Comparison of ENCODE assay signal across 9 mouse cellular contexts in the genomic region with DNA sequence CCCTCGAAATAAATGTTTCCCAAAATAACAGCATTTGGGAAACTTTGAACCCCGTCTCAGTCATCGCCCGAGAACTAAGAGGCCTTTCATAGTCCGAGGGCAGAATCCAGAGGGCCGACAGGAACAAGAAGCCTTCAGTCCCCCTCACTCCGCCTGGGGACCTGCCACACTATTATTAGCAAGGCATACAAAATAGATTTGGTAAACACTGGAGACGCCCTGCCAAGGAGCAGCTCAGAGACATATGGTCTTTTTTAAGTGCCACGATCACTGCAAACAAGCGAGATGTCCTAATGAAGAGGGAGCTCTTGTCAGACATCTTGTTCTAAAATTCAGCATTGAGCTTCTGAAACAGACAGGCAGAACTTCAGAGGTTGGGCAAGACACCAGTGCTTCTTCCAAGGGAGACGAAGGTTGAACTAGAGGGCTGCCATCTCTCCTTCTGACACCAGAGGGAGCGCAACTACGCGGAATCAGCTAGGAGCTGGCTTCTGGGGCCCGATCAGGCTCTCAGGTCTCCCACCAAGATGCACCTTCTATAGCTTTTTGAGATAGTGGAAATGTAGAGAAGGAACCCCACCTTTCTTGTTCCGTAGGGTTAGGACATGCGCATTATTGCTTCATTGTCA.
DNase-seq lines count a peak whose midpoint lies in the region; ATAC-seq lines count a peak whose summit lies in the region.
"Had no signal": no experiment of that assay in that cellular context is flagged by ENCODE, and none has a peak within 500 bp of the region (broad histone marks: within the 10 kb centered on the region; RNA-seq: fewer than 3 reads in every experiment).

No protein-coding gene starts in this region.

- no peak overlapping the region for H3K4me3 ChIP-seq in embryonic facial prominence, embryonic 14.5 days (ENCODE audit: low read depth, low read length)
- H3K4me3 ChIP-seq in heart, embryonic 10.5 days: no peak overlapping the region
- H3K4me3 ChIP-seq: limb, embryonic 13.5 days had no signal

- peak; percentile 57 for ATAC-seq in embryonic facial prominence, embryonic 14.5 days (ENCODE audit: low read depth)

- peak; percentile 65 for DNase-seq in ES-CJ7 (ENCODE audit: low read depth, low spot score)
- peak; percentile 70 to 74 for DNase-seq in adrenal gland, postnatal 36 days
- peak; percentile 84 for DNase-seq in embryonic facial prominence, embryonic 14.5 days (ENCODE audit: low spot score)
- peak; percentile 85 for DNase-seq in heart, embryonic 10.5 days (ENCODE audit: low spot score)
- DNase-seq in layer of hippocampus, adult 8-10 months (ENCODE audit: low spot score in 2 of 2): peak; percentile 62 to 88
- DNase-seq in lung, postnatal 36 days: peak; percentile 78
- peak; percentile 91 for DNase-seq in right cerebral cortex, postnatal 4 days
- DNase-seq in natural killer cell, adult 2 months (ENCODE audit: low spot score in 2 of 2): no peak

- peak overlapping the region; percentile 39; the same call in 1 of the 2 replicates for H3K9ac ChIP-seq in embryonic facial prominence, embryonic 14.5 days (ENCODE audit: low read depth, low read length)
- H3K9ac ChIP-seq: limb, embryonic 13.5 days had no signal

- 19% methylated on average over 17 of the region's 17 CpGs for WGBS in embryonic facial prominence, embryonic 14.5 days
- 40% methylated on average over 17 of the region's 17 CpGs for WGBS in heart, embryonic 10.5 days

- no peaks in the 10 kb centered on the region for H3K36me3 ChIP-seq in embryonic facial prominence, embryonic 14.5 days (ENCODE audit: control insufficient read depth, insufficient read depth, low read length)
- H3K36me3 ChIP-seq in heart, embryonic 10.5 days: no peaks in the 10 kb centered on the region
- H3K36me3 ChIP-seq: limb, embryonic 13.5 days had no signal

- no peak overlapping the region for H3K4me2 ChIP-seq in embryonic facial prominence, embryonic 14.5 days (ENCODE audit: low read depth, low read length)
- H3K4me2 ChIP-seq: limb, embryonic 13.5 days had no signal

- no peak overlapping the region for H3K27ac ChIP-seq in embryonic facial prominence, embryonic 14.5 days (replicated peaks; ENCODE audit: low read depth, low read length)
- H3K27ac ChIP-seq in heart, embryonic 10.5 days: 0 out of 2 replicates have a peak overlapping the region, but pooled peaks have one; percentile 6
- H3K27ac ChIP-seq: limb, embryonic 13.5 days had no signal

- H3K4me1 ChIP-seq in embryonic facial prominence, embryonic 14.5 days (ENCODE audit: control insufficient read depth, insufficient read depth, low read length): no peaks in the 10 kb centered on the region
- H3K4me1 ChIP-seq in heart, embryonic 10.5 days: no peaks in the 10 kb centered on the region

- H3K9me3 ChIP-seq in embryonic facial prominence, embryonic 14.5 days (ENCODE audit: control insufficient read depth, low read length): no peaks in the 10 kb centered on the region
- no peaks in the 10 kb centered on the region for H3K9me3 ChIP-seq in heart, embryonic 10.5 days
- H3K9me3 ChIP-seq: limb, embryonic 13.5 days had no signal

- no peaks in the 10 kb centered on the region for H3K27me3 ChIP-seq in embryonic facial prominence, embryonic 14.5 days (replicated peaks; ENCODE audit: control insufficient read depth, insufficient read depth, low read length)
- no peaks in the 10 kb centered on the region for H3K27me3 ChIP-seq in heart, embryonic 10.5 days (ENCODE audit: insufficient read depth, poor library complexity, severe bottlenecking)

Comparison
In these comparisons a context has a peak if more than half of its experiments do, and no peak if none do; other contexts are left out.
1. DNase-seq: peak in ES-CJ7 (single experiment), adrenal gland, postnatal 36 days (2 of 2), embryonic facial prominence, embryonic 14.5 days (single experiment), heart, embryonic 10.5 days (single experiment), layer of hippocampus, adult 8-10 months (2 of 2), lung, postnatal 36 days (single experiment) and right cerebral cortex, postnatal 4 days (single experiment); none in natural killer cell, adult 2 months (0 of 2).